Mouse (Mus musculus) myocyte (in vitro differentiated cells): ENCODE measurements around the gene Zfyve26.

Source experiments
- MAX ChIP-seq: IDR thresholded peaks from one replicate; pipeline ENCODE4 v1.6.1; 2011; ENCODE audit warnings: low read depth, mild to moderate bottlenecking, control low read depth
- POLR2A ChIP-seq: IDR thresholded peaks from one replicate; pipeline ENCODE4 v1.6.1; 2011; ENCODE audit warnings: low read depth, mild to moderate bottlenecking, control low read depth, moderate library complexity; ENCODE audit not compliant: insufficient read length

- TF ChIP-seq POLR2A (no peak), MAX (no peak)
Measured at GRCm38 (mm10) chr12:79217511-79217910, 78.6 kb downstream of the Zfyve26 start.
